Mouse (Mus musculus) gastrocnemius, postnatal 25 days (tissue): ENCODE measurements around the gene Galnt4. TPM values are rescaled to one million over a fixed set of nuclear protein-coding genes. Genes with fewer than 3 reads are reported as not detected.

Source experiments
- DNase-seq: peaks from one replicate; pipeline ENCODE4 v3.0.0; 2022
- total RNA-seq, 2 experiments: library from RNA; stranded (reverse); gene quantifications; 1 replicate in 1 of 2; 2 replicates in 1 of 2; pipeline ENCODE4 v1.2.3; 2021

The Galnt4 gene
- total RNA-seq, 2 experiments from 2014 or later: 1.5 to 1.9 TPM

- DNase-seq: no peak
These were observed 7.7 kb downstream of the Galnt4 start for GRCm38 (mm10) chr10:99115471-99116236.

- no peak for DNase-seq
These were observed 8.3 kb downstream of the Galnt4 start for GRCm38 (mm10) chr10:99116237-99116632.

GRCm38 (mm10) chr10:99116650-99117615, 9.0 kb downstream of the Galnt4 start:
- no peak for DNase-seq

- DNase-seq: no peak
These were observed 9.9 kb downstream of the Galnt4 start for GRCm38 (mm10) chr10:99117876-99118275.

GRCm38 (mm10) chr10:99118697-99119096, 10.7 kb downstream of the Galnt4 start:
- no peak for DNase-seq

GRCm38 (mm10) chr10:99119471-99119870, 11.5 kb downstream of the Galnt4 start:
- no peak for DNase-seq

- DNase-seq: no peak
These were observed 18.3 kb downstream of the Galnt4 start, which contains the start of gene Phxr2 for GRCm38 (mm10) chr10:99126225-99126624. Gene Phxr2, minus strand, starts transcription at chr10:99126325.

GRCm38 (mm10) chr10:99126954-99127353, 19.0 kb downstream of the Galnt4 start:
- no peak for DNase-seq

- no peak for DNase-seq
These were observed 19.8 kb downstream of the Galnt4 start for GRCm38 (mm10) chr10:99127691-99128261.

- DNase-seq: peak; percentile 23
These were observed 22.7 kb downstream of the Galnt4 start for GRCm38 (mm10) chr10:99130611-99131010.

GRCm38 (mm10) chr10:99131298-99131697, 23.3 kb downstream of the Galnt4 start:
- no peak for DNase-seq

- peak; percentile 46 for DNase-seq
These were observed 24.2 kb downstream of the Galnt4 start for GRCm38 (mm10) chr10:99132189-99132588.

- DNase-seq: no peak
These were observed 24.8 kb downstream of the Galnt4 start for GRCm38 (mm10) chr10:99132595-99133272.

GRCm38 (mm10) chr10:99133321-99133875, 25.4 kb downstream of the Galnt4 start:
- DNase-seq: no peak

- DNase-seq: no peak
These were observed 28.4 kb downstream of the Galnt4 start for GRCm38 (mm10) chr10:99136337-99136736.

- DNase-seq: no peak
These were observed 37.7 kb downstream of the Galnt4 start for GRCm38 (mm10) chr10:99145611-99146010.

- DNase-seq: no peak
These were observed 38.6 kb downstream of the Galnt4 start for GRCm38 (mm10) chr10:99146596-99146995.

- no peak for DNase-seq
These were observed 42.1 kb downstream of the Galnt4 start for GRCm38 (mm10) chr10:99150016-99150415.

GRCm38 (mm10) chr10:99151580-99151979, 43.6 kb downstream of the Galnt4 start:
- no peak for DNase-seq

- no peak for DNase-seq
These were observed 44.1 kb downstream of the Galnt4 start for GRCm38 (mm10) chr10:99152063-99152462.

GRCm38 (mm10) chr10:99154635-99155034, 46.7 kb downstream of the Galnt4 start:
- DNase-seq: no peak

GRCm38 (mm10) chr10:99156808-99157207, 48.8 kb downstream of the Galnt4 start:
- no peak for DNase-seq
